Mouse (Mus musculus): ENCODE results near the gene St8sia6.

St8sia6 gene

GRCm38 (mm10) chr2:13767532-13768411 is 26.1 kb downstream of the St8sia6 start:
- no peak for DNase-seq (ENCODE audit: low spot score in 2 of 2)

- no peak for DNase-seq (ENCODE audit: low spot score in 2 of 2)
Measured at GRCm38 (mm10) chr2:13760366-13760765, 33.5 kb downstream of the St8sia6 start.

GRCm38 (mm10) chr2:13757412-13757811 is 36.5 kb downstream of the St8sia6 start:
- DNase-seq (ENCODE audit: low spot score in 2 of 2): peak in 1 of 2 experiments; percentile 1

GRCm38 (mm10) chr2:13755733-13756132 is 38.1 kb downstream of the St8sia6 start:
- DNase-seq (ENCODE audit: low spot score in 2 of 2): no peak

GRCm38 (mm10) chr2:13751691-13752090 is 42.2 kb downstream of the St8sia6 start:
- DNase-seq (ENCODE audit: low spot score in 2 of 2): no peak

GRCm38 (mm10) chr2:13750777-13751176 is 43.1 kb downstream of the St8sia6 start:
- DNase-seq (ENCODE audit: low spot score in 2 of 2): no peak

- no peak for DNase-seq (ENCODE audit: low spot score in 2 of 2)
Measured at GRCm38 (mm10) chr2:13750089-13750488, 43.8 kb downstream of the St8sia6 start.

GRCm38 (mm10) chr2:13749176-13749575 is 44.7 kb downstream of the St8sia6 start:
- DNase-seq (ENCODE audit: low spot score in 2 of 2): no peak

GRCm38 (mm10) chr2:13747576-13747975 is 46.3 kb downstream of the St8sia6 start:
- no peak for DNase-seq (ENCODE audit: low spot score in 2 of 2)

GRCm38 (mm10) chr2:13746023-13746422 is 47.8 kb downstream of the St8sia6 start:
- DNase-seq (ENCODE audit: low spot score in 2 of 2): no peak

- no peak for DNase-seq (ENCODE audit: low spot score in 2 of 2)
Measured at GRCm38 (mm10) chr2:13738704-13739103, 55.2 kb downstream of the St8sia6 start.

- no peak for DNase-seq (ENCODE audit: low spot score in 2 of 2)
Measured at GRCm38 (mm10) chr2:13727901-13728300, 66.0 kb downstream of the St8sia6 start.

GRCm38 (mm10) chr2:13725592-13725991 is 68.3 kb downstream of the St8sia6 start:
- DNase-seq (ENCODE audit: low spot score in 2 of 2): no peak

GRCm38 (mm10) chr2:13722241-13722640 is 71.6 kb downstream of the St8sia6 start:
- no peak for DNase-seq (ENCODE audit: low spot score in 2 of 2)

GRCm38 (mm10) chr2:13718628-13719185 is 75.2 kb downstream of the St8sia6 start:
- DNase-seq (ENCODE audit: low spot score in 2 of 2): no peak

- no peak for DNase-seq (ENCODE audit: low spot score in 2 of 2)
Measured at GRCm38 (mm10) chr2:13708785-13709184, 85.1 kb downstream of the St8sia6 start.

- DNase-seq (ENCODE audit: low spot score in 2 of 2): no peak
Measured at GRCm38 (mm10) chr2:13697514-13697913, 96.3 kb downstream of the St8sia6 start.

GRCm38 (mm10) chr2:13694417-13694816 is 99.4 kb downstream of the St8sia6 start:
- DNase-seq (ENCODE audit: low spot score in 2 of 2): no peak

- no peak for DNase-seq (ENCODE audit: low spot score in 2 of 2)
Measured at GRCm38 (mm10) chr2:13684380-13684779, 109.5 kb downstream of the St8sia6 start.

GRCm38 (mm10) chr2:13683205-13683570 is 110.7 kb downstream of the St8sia6 start:
- DNase-seq (ENCODE audit: low spot score in 2 of 2): no peak

- DNase-seq (ENCODE audit: low spot score in 2 of 2): no peak
Measured at GRCm38 (mm10) chr2:13682488-13683204, 111.2 kb downstream of the St8sia6 start.

- peak in 1 of 2 experiments; percentile 38 for DNase-seq (ENCODE audit: low spot score in 2 of 2)
Measured at GRCm38 (mm10) chr2:13672946-13673345, 120.9 kb downstream of the St8sia6 start.

- DNase-seq (ENCODE audit: low spot score in 2 of 2): no peak
Measured at GRCm38 (mm10) chr2:13672426-13672825, 121.4 kb downstream of the St8sia6 start.

All from spleen, postnatal 14 days (tissue).